In the genomic region with DNA sequence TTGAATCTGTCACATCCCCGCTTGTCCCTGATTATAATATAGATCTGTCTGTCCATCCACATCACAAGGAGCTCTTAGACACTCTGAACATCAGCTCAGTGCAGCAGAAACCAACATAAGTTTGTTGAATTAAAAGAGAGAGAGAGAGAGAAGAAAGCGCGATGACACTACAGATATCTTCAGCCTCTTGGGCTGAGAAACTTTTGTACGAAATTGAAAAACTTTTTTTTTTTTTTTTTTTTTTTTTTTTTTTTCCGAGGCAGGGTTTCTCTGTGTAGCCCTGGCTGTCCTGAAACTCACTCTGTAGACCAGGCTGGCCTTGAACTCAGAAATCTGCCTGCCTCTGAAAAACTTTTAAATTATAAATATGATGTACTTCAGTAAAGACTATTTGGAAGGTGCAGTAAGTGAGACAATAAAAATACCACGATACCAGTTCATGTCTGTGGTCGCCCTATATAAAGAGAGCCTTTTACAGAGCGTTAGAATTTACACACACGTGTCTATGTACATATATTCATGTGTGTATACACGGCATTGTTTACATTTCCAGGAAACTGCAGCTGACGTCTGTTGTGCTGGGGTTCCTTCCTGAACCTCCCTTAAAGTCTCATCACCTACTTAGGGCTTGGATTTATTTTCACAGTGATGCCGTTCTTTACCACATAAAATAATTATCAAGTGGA, we compare ENCODE assay signal across 9 mouse cellular contexts. TPM values are rescaled to one million over a fixed set of nuclear protein-coding genes. Genes with fewer than 3 reads are reported as not detected.
DNase-seq lines count a peak whose midpoint lies in the region; ATAC-seq and TF ChIP-seq lines count a peak whose summit lies in the region.
"Had no signal": no experiment of that assay in that cellular context is flagged by ENCODE, and none has a peak within 500 bp of the region (broad histone marks: within the 10 kb centered on the region; RNA-seq: fewer than 3 reads in every experiment).

No protein-coding gene starts in this region.

- peak; percentile 38; the same call in 1 of the 2 replicates for ATAC-seq in lung, embryonic 14.5 days (ENCODE audit: insufficient read depth)
- ATAC-seq in forebrain, embryonic 12.5 days (ENCODE audit: low FRiP score) = peak; percentile 17; the same call in 1 of the 2 replicates
- ATAC-seq in limb, embryonic 13.5 days (ENCODE audit: low FRiP score, low read depth) = no peak
- no peak for ATAC-seq in stomach, embryonic 15.5 days (ENCODE audit: insufficient read depth, low FRiP score, low read depth)

- H3K9me3 ChIP-seq in lung, embryonic 14.5 days (ENCODE audit: low read depth, low read length) = no peaks in the 10 kb centered on the region
- H3K9me3 ChIP-seq in forebrain, embryonic 12.5 days = no peaks in the 10 kb centered on the region
- H3K9me3 ChIP-seq in limb, embryonic 13.5 days = no peaks in the 10 kb centered on the region
- H3K9me3 ChIP-seq in stomach, embryonic 15.5 days = no peaks in the 10 kb centered on the region

- H3K27me3 ChIP-seq in lung, embryonic 14.5 days (ENCODE audit: insufficient read depth, low read length) = no peaks in the 10 kb centered on the region
- H3K27me3 ChIP-seq in forebrain, embryonic 12.5 days = no peaks in the 10 kb centered on the region
- no peaks in the 10 kb centered on the region for H3K27me3 ChIP-seq in limb, embryonic 13.5 days
- no peaks in the 10 kb centered on the region for H3K27me3 ChIP-seq in stomach, embryonic 15.5 days (replicated peaks)

- WGBS in lung, embryonic 14.5 days = 38% methylated on average over 11 of the region's 12 CpGs
- 55% methylated on average over 12 of the region's 12 CpGs for WGBS in forebrain, embryonic 12.5 days
- 43% methylated on average over 12 of the region's 12 CpGs for WGBS in limb, embryonic 13.5 days
- WGBS in stomach, embryonic 15.5 days = 42% methylated on average over 12 of the region's 12 CpGs

- H3K9ac ChIP-seq in lung, embryonic 14.5 days = 0 out of 2 replicates have a peak overlapping the region, but pooled peaks have one; percentile 15
- H3K9ac ChIP-seq in forebrain, embryonic 12.5 days = no peak overlapping the region
- H3K9ac ChIP-seq in limb, embryonic 13.5 days = no peak overlapping the region
- no peak overlapping the region for H3K9ac ChIP-seq in stomach, embryonic 15.5 days

- DNase-seq in lung, embryonic 14.5 days = no peak
- DNase-seq in lung, postnatal 10 days = no peak
- no peak for DNase-seq in layer of hippocampus, adult 2 months (ENCODE audit: low spot score in 2 of 2)
- DNase-seq in left cerebral cortex, adult 18-20 months (ENCODE audit: low spot score in 2 of 2) = no peak

- no peak overlapping the region for H3K4me3 ChIP-seq in lung, embryonic 14.5 days (ENCODE audit: low read depth, low read length)
- H3K4me3 ChIP-seq in forebrain, embryonic 12.5 days (replicated peaks) = 0 out of 2 replicates have a peak overlapping the region, but pooled peaks have one; percentile 11
- peak overlapping the region; percentile 23 for H3K4me3 ChIP-seq in limb, embryonic 13.5 days
- 0 out of 2 replicates have a peak overlapping the region, but pooled peaks have one; percentile 12 for H3K4me3 ChIP-seq in stomach, embryonic 15.5 days (replicated peaks)
- H3K4me3 ChIP-seq in layer of hippocampus, adult 2 months = no peak overlapping the region

- no peak for TF ChIP-seq CTCF in lung, embryonic 14.5 days (IDR thresholded peaks at IDR 0.05; ENCODE audit: low read depth)
- TF ChIP-seq CTCF in layer of hippocampus, adult 2 months (conservative IDR thresholded peaks at IDR 0.05) = no peak

- peak overlapping the region; percentile 53 for H3K4me2 ChIP-seq in lung, embryonic 14.5 days
- H3K4me2 ChIP-seq in forebrain, embryonic 12.5 days = peak overlapping the region; percentile 43
- peak overlapping the region; percentile 49 for H3K4me2 ChIP-seq in limb, embryonic 13.5 days (replicated peaks)
- peak overlapping the region; percentile 44 for H3K4me2 ChIP-seq in stomach, embryonic 15.5 days

- H3K27ac ChIP-seq in lung, embryonic 14.5 days (ENCODE audit: low read depth) = no peak overlapping the region
- H3K27ac ChIP-seq in forebrain, embryonic 12.5 days = no peak overlapping the region
- no peak overlapping the region for H3K27ac ChIP-seq in limb, embryonic 13.5 days
- H3K27ac ChIP-seq in stomach, embryonic 15.5 days = no peak overlapping the region
- no peak overlapping the region for H3K27ac ChIP-seq in layer of hippocampus, adult 2 months

- no peaks in the 10 kb centered on the region for H3K36me3 ChIP-seq in lung, embryonic 14.5 days (ENCODE audit: insufficient read depth)
- H3K36me3 ChIP-seq in forebrain, embryonic 12.5 days (replicated peaks) = no peaks in the 10 kb centered on the region
- H3K36me3 ChIP-seq in limb, embryonic 13.5 days = no peaks in the 10 kb centered on the region
- H3K36me3 ChIP-seq in stomach, embryonic 15.5 days = no peaks in the 10 kb centered on the region

- H3K4me1 ChIP-seq in lung, embryonic 14.5 days (ENCODE audit: insufficient read depth) = 0 out of 2 replicates have a peak, but pooled peaks cover 4% of the 10 kb centered on the region
- peaks cover 5% of the 10 kb centered on the region; the same call in 1 of the 2 replicates for H3K4me1 ChIP-seq in forebrain, embryonic 12.5 days
- H3K4me1 ChIP-seq in limb, embryonic 13.5 days = peaks cover 5% of the 10 kb centered on the region; the same call in 1 of the 2 replicates
- H3K4me1 ChIP-seq in stomach, embryonic 15.5 days = 0 out of 2 replicates have a peak, but pooled peaks cover 4% of the 10 kb centered on the region

RNA-seq across cellular contexts. Expression of a gene that starts 18.4 kb away (rescaled TPM):
- polyA plus RNA-seq in lung, embryonic 14.5 days (2014; fragmentation: Nextera tagmentation; extraction: Ambion mirVana) = 0.09 TPM in 1 of 2 replicates, not detected in the other
- polyA plus RNA-seq in forebrain, embryonic 12.5 days (2016; fragmentation: Nextera tagmentation; extraction: Ambion mirVana) = 0.84 and 0.91 TPM in 2 replicates
- polyA plus RNA-seq in limb, embryonic 13.5 days (2015; fragmentation: Nextera tagmentation; extraction: Ambion mirVana) = 7.3 and 7.7 TPM in 2 replicates
- polyA plus RNA-seq in stomach, embryonic 15.5 days (2015; fragmentation: Nextera tagmentation; extraction: Ambion mirVana) = 0.04 and 0.09 TPM in 2 replicates
- total RNA-seq in layer of hippocampus, adult 2 months (2021) = under 1 TPM; 0.10 to 0.41 TPM
- under 1 TPM; 0.14 to 0.60 TPM for total RNA-seq in left cerebral cortex, adult 18-20 months (2021)
- total RNA-seq: monocyte, adult 5-6 weeks had no signal
- polyA plus RNA-seq: spleen, adult 2 months had no signal

Comparison
In these comparisons a context has a peak if more than half of its experiments do, and no peak if none do; other contexts are left out.
1. ATAC-seq: peak in lung, embryonic 14.5 days (single experiment) and forebrain, embryonic 12.5 days (single experiment); none in limb, embryonic 13.5 days (single experiment) and stomach, embryonic 15.5 days (single experiment).
2. H3K4me3 ChIP-seq: peak in forebrain, embryonic 12.5 days (single experiment), limb, embryonic 13.5 days (single experiment) and stomach, embryonic 15.5 days (single experiment); none in lung, embryonic 14.5 days (single experiment) and layer of hippocampus, adult 2 months (single experiment).
3. Peak in every context shown above with its lines, with median percentiles within 50 percentile points of each other: H3K4me2 ChIP-seq.